Mouse (Mus musculus) adrenal gland, postnatal 14 days (tissue): ENCODE data around the gene Tmem87a. TPM values are rescaled to one million over a fixed set of nuclear protein-coding genes. Genes with fewer than 3 reads are reported as not detected.

Source experiments
- DNase-seq: peaks from one replicate; pipeline ENCODE4 v3.0.0; 2021; ENCODE audit warnings: mixed read lengths
- total RNA-seq: library from RNA; stranded (reverse); gene quantifications from 2 replicates; pipeline ENCODE4 v1.2.3, GENCODE M21; 2021

Gene Tmem87a
- total RNA-seq, 1 experiment from 2014 or later, result 36.2 TPM

- no peak for DNase-seq
Measured at GRCm38 (mm10) chr2:120367416-120368207, 36.3 kb downstream of the Tmem87a start.

GRCm38 (mm10) chr2:120366501-120366900 is 37.4 kb downstream of the Tmem87a start:
- DNase-seq, result no peak

GRCm38 (mm10) chr2:120360425-120360824 is 43.5 kb downstream of the Tmem87a start:
- no peak for DNase-seq

- peak; percentile 94 for DNase-seq
Measured at GRCm38 (mm10) chr2:120352682-120353646, 50.9 kb downstream of the Tmem87a start, which contains the start of gene Vps39. Gene Vps39 (minus strand): TSS chr2:120353137.

GRCm38 (mm10) chr2:120351321-120351720 is 52.6 kb downstream of the Tmem87a start:
- DNase-seq, result no peak

GRCm38 (mm10) chr2:120348120-120348519 is 55.8 kb downstream of the Tmem87a start:
- peak; percentile 35 for DNase-seq

GRCm38 (mm10) chr2:120341741-120342140 is 62.2 kb downstream of the Tmem87a start:
- DNase-seq, result no peak

GRCm38 (mm10) chr2:120337886-120338285 is 66.0 kb downstream of the Tmem87a start:
- no peak for DNase-seq

- DNase-seq, result no peak
Measured at GRCm38 (mm10) chr2:120331575-120331974, 72.3 kb downstream of the Tmem87a start.

- DNase-seq, result no peak
Measured at GRCm38 (mm10) chr2:120315077-120315476, 88.8 kb downstream of the Tmem87a start.

GRCm38 (mm10) chr2:120314487-120314886 is 89.4 kb downstream of the Tmem87a start:
- DNase-seq, result no peak

- DNase-seq, result peak; percentile 12
Measured at GRCm38 (mm10) chr2:120313976-120314375, 89.9 kb downstream of the Tmem87a start, which contains the start of gene Pla2g4f. Gene Pla2g4f (minus strand): TSS chr2:120314165.

- no peak for DNase-seq
Measured at GRCm38 (mm10) chr2:120312276-120312825, 91.6 kb downstream of the Tmem87a start.

Other genes starting within 250 kb of the Tmem87a start
- 34.2 and 48.1 TPM in 2 replicates for gene Ehd4, start 249.5 kb downstream of the Tmem87a start, total RNA-seq
- 0.48 and 0.53 TPM in 2 replicates for gene Pla2g4e, start 158.8 kb downstream of the Tmem87a start, total RNA-seq
- gene Pla2g4d, start 114.9 kb downstream of the Tmem87a start, total RNA-seq, result not detected in 2 replicates
- 0.23 TPM in 1 of 2 replicates, not detected in the other for gene Pla2g4f, start 89.9 kb downstream of the Tmem87a start, total RNA-seq
- 34.1 and 44.3 TPM in 2 replicates for gene Vps39, start 51.0 kb downstream of the Tmem87a start, total RNA-seq
- gene Ganc, start 217 bp downstream of the Tmem87a start, total RNA-seq, result 33.5 and 40.0 TPM in 2 replicates
- 0.38 and 0.52 TPM in 2 replicates for gene Capn3, start 51.9 kb upstream of the Tmem87a start, total RNA-seq
- gene Zfp106, start 159.7 kb upstream of the Tmem87a start, total RNA-seq, result 93.3 and 107 TPM in 2 replicates
- gene Snap23, start 163.6 kb upstream of the Tmem87a start, total RNA-seq, result 55.9 and 56.0 TPM in 2 replicates
- 13.5 and 14.3 TPM in 2 replicates for gene Haus2, start 205.3 kb upstream of the Tmem87a start, total RNA-seq
- 13.5 and 15.4 TPM in 2 replicates for gene Lrrc57, start 205.4 kb upstream of the Tmem87a start, total RNA-seq
- gene Stard9, start 225.0 kb upstream of the Tmem87a start, total RNA-seq, result 14.0 and 14.4 TPM in 2 replicates